ENCODE assay signal across 10 mouse cellular contexts in the genomic region with DNA sequence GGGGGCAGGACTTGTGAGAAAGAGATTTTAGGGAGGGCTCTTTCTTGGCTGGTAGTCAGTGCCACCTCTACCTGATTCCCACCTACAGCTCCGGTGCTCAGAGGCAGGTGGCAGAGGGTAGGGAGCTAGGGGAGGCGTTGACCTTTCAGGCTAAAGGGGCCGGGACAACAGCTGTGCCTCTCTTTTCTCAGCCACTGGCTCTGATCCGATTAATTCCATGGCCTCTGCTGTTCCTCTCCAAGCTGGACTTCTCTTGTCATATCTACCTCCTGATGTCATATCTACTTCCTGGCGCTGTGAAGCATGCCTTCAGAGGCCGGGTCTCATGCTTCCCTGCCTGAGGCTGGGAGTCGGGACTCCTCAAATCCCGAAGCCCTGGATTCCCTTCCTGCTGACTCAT. TPM values are rescaled to one million over a fixed set of nuclear protein-coding genes. Genes with fewer than 3 reads are reported as not detected.
DNase-seq lines count a peak whose midpoint lies in the region; ATAC-seq lines count a peak whose summit lies in the region.
"Had no signal": no experiment of that assay in that cellular context is flagged by ENCODE, and none has a peak within 500 bp of the region (broad histone marks: within the 10 kb centered on the region; RNA-seq: fewer than 3 reads in every experiment).

No protein-coding gene starts in this region.

- no peak for ATAC-seq in heart, embryonic 15.5 days (replicated peaks; ENCODE audit: insufficient number of reproducible peaks, insufficient read depth, low FRiP score, low read depth)
- ATAC-seq in embryonic facial prominence, embryonic 14.5 days (ENCODE audit: low read depth), result no peak
- no peak for ATAC-seq in midbrain, embryonic 13.5 days
- no peak for ATAC-seq in CD4-positive, CD25-positive, alpha-beta regulatory T cell, adult 4 months

- 38% methylated on average over 8 of the region's 8 CpGs for WGBS in heart, embryonic 15.5 days
- 38% methylated on average over 8 of the region's 8 CpGs for WGBS in embryonic facial prominence, embryonic 14.5 days
- 19% methylated on average over 8 of the region's 8 CpGs for WGBS in midbrain, embryonic 13.5 days

- H3K9ac ChIP-seq in heart, embryonic 15.5 days, result no peak overlapping the region
- H3K9ac ChIP-seq in embryonic facial prominence, embryonic 14.5 days (ENCODE audit: low read depth, low read length), result no peak overlapping the region
- no peak overlapping the region for H3K9ac ChIP-seq in midbrain, embryonic 13.5 days (replicated peaks)

- H3K27ac ChIP-seq in heart, embryonic 15.5 days, result no peak overlapping the region
- H3K27ac ChIP-seq in brown adipose tissue, adult 24 weeks (replicated peaks; ENCODE audit: low read depth, low read length), result peak overlapping the region; percentile 73
- no peak overlapping the region for H3K27ac ChIP-seq in embryonic facial prominence, embryonic 14.5 days (replicated peaks; ENCODE audit: low read depth, low read length)
- no peak overlapping the region for H3K27ac ChIP-seq in midbrain, embryonic 13.5 days

- H3K4me3 ChIP-seq in heart, embryonic 15.5 days, result no peak overlapping the region
- no peak overlapping the region for H3K4me3 ChIP-seq in brown adipose tissue, adult 24 weeks (ENCODE audit: insufficient read depth, low read depth, low read length)
- no peak overlapping the region for H3K4me3 ChIP-seq in embryonic facial prominence, embryonic 14.5 days (ENCODE audit: low read depth, low read length)
- no peak overlapping the region for H3K4me3 ChIP-seq in midbrain, embryonic 13.5 days (replicated peaks)
- H3K4me3 ChIP-seq: erythroblast, embryonic 14.5 days had no signal

- H3K4me2 ChIP-seq in heart, embryonic 15.5 days, result peak overlapping the region; percentile 86
- H3K4me2 ChIP-seq in embryonic facial prominence, embryonic 14.5 days (ENCODE audit: low read depth, low read length), result peak overlapping the region; percentile 93; the same call in 1 of the 2 replicates
- 0 out of 2 replicates have a peak overlapping the region, but pooled peaks have one; percentile 63 for H3K4me2 ChIP-seq in midbrain, embryonic 13.5 days (replicated peaks)

- H3K27me3 ChIP-seq in heart, embryonic 15.5 days, result peaks cover 18% of the 10 kb centered on the region
- peaks cover 23% of the 10 kb centered on the region for H3K27me3 ChIP-seq in embryonic facial prominence, embryonic 14.5 days (replicated peaks; ENCODE audit: control insufficient read depth, insufficient read depth, low read length)
- H3K27me3 ChIP-seq in midbrain, embryonic 13.5 days, result peaks cover 28% of the 10 kb centered on the region

- H3K4me1 ChIP-seq in heart, embryonic 15.5 days (replicated peaks), result peaks cover 45% of the 10 kb centered on the region
- peaks cover 9% of the 10 kb centered on the region for H3K4me1 ChIP-seq in brown adipose tissue, adult 24 weeks (ENCODE audit: control insufficient read depth, insufficient read depth, insufficient read length, low read length)
- H3K4me1 ChIP-seq in embryonic facial prominence, embryonic 14.5 days (ENCODE audit: control insufficient read depth, insufficient read depth, low read length), result peaks cover 12% of the 10 kb centered on the region
- H3K4me1 ChIP-seq in midbrain, embryonic 13.5 days (replicated peaks), result peaks cover 49% of the 10 kb centered on the region

- no peak for DNase-seq in heart, adult 9 months (ENCODE audit: low spot score in 2 of 2)
- no peak for DNase-seq in embryonic facial prominence, embryonic 14.5 days (ENCODE audit: low spot score)
- DNase-seq in right cerebral cortex, postnatal 14 days, result no peak
- DNase-seq: cerebellum, adult 9-10 months; right cerebral cortex, postnatal 25 days had no signal

- no peaks in the 10 kb centered on the region for H3K36me3 ChIP-seq in heart, embryonic 15.5 days
- no peaks in the 10 kb centered on the region for H3K36me3 ChIP-seq in embryonic facial prominence, embryonic 14.5 days (ENCODE audit: control insufficient read depth, insufficient read depth, low read length)
- no peaks in the 10 kb centered on the region for H3K36me3 ChIP-seq in midbrain, embryonic 13.5 days

- no peaks in the 10 kb centered on the region for H3K9me3 ChIP-seq in heart, embryonic 15.5 days (replicated peaks)
- H3K9me3 ChIP-seq in embryonic facial prominence, embryonic 14.5 days (ENCODE audit: control insufficient read depth, low read length), result no peaks in the 10 kb centered on the region
- no peaks in the 10 kb centered on the region for H3K9me3 ChIP-seq in midbrain, embryonic 13.5 days

RNA-seq across cellular contexts. Expression of gene Slc38a3, which starts 1.3 kb away (rescaled TPM):
- 2.5 and 3.6 TPM in 2 replicates for polyA plus RNA-seq in heart, embryonic 15.5 days (2015; fragmentation: Nextera tagmentation; extraction: Ambion mirVana)
- 0.83 and 3.3 TPM in 2 replicates for polyA plus RNA-seq in brown adipose tissue, adult 24 weeks (2012; ENCODE audit: insufficient read depth, insufficient read length, missing spikeins)
- polyA plus RNA-seq in embryonic facial prominence, embryonic 14.5 days (2014; fragmentation: Nextera tagmentation; extraction: Ambion mirVana), result 7.0 and 7.8 TPM in 2 replicates
- 18.7 and 22.0 TPM in 2 replicates for polyA plus RNA-seq in midbrain, embryonic 13.5 days (2015; fragmentation: Nextera tagmentation; extraction: Ambion mirVana)
- not detected for polyA plus RNA-seq in CD4-positive, CD25-positive, alpha-beta regulatory T cell, adult 4 months (2017; shearing (Covaris generic))

RNA-seq across cellular contexts. Expression of gene Gnat1, which starts 11.5 kb away (rescaled TPM):
- 0.53 and 0.98 TPM in 2 replicates for polyA plus RNA-seq in heart, embryonic 15.5 days (2015; fragmentation: Nextera tagmentation; extraction: Ambion mirVana)
- polyA plus RNA-seq in brown adipose tissue, adult 24 weeks (2012; ENCODE audit: insufficient read depth, insufficient read length, missing spikeins), result not detected in 2 replicates
- 0.79 and 1.5 TPM in 2 replicates for polyA plus RNA-seq in embryonic facial prominence, embryonic 14.5 days (2014; fragmentation: Nextera tagmentation; extraction: Ambion mirVana)
- polyA plus RNA-seq in midbrain, embryonic 13.5 days (2015; fragmentation: Nextera tagmentation; extraction: Ambion mirVana), result 2.4 and 2.7 TPM in 2 replicates
- 1 to 10 TPM in 1 of 2 experiments, not detected in 1; 1.6 TPM for polyA plus RNA-seq in CD4-positive, CD25-positive, alpha-beta regulatory T cell, adult 4 months (2017; shearing (Covaris generic))
- polyA plus RNA-seq: erythroblast, embryonic 14.5 days had no signal

RNA-seq across cellular contexts. Expression of gene Gnai2, which starts 32.8 kb away (rescaled TPM):
- 367 and 431 TPM in 2 replicates for polyA plus RNA-seq in heart, embryonic 15.5 days (2015; fragmentation: Nextera tagmentation; extraction: Ambion mirVana)
- 87.2 and 112 TPM in 2 replicates for polyA plus RNA-seq in brown adipose tissue, adult 24 weeks (2012; ENCODE audit: insufficient read depth, insufficient read length, missing spikeins)
- polyA plus RNA-seq in embryonic facial prominence, embryonic 14.5 days (2014; fragmentation: Nextera tagmentation; extraction: Ambion mirVana), result 380 and 416 TPM in 2 replicates
- polyA plus RNA-seq in midbrain, embryonic 13.5 days (2015; fragmentation: Nextera tagmentation; extraction: Ambion mirVana), result 399 and 416 TPM in 2 replicates
- 100 to 1,000 TPM; 120 to 139 TPM for polyA plus RNA-seq in CD4-positive, CD25-positive, alpha-beta regulatory T cell, adult 4 months (2017; shearing (Covaris generic))

RNA-seq across cellular contexts. Expression of gene Sema3f, which starts 42.3 kb away (rescaled TPM):
- polyA plus RNA-seq in heart, embryonic 15.5 days (2015; fragmentation: Nextera tagmentation; extraction: Ambion mirVana), result 4.1 and 7.1 TPM in 2 replicates
- 3.1 and 3.2 TPM in 2 replicates for polyA plus RNA-seq in brown adipose tissue, adult 24 weeks (2012; ENCODE audit: insufficient read depth, insufficient read length, missing spikeins)
- 32.8 and 36.9 TPM in 2 replicates for polyA plus RNA-seq in embryonic facial prominence, embryonic 14.5 days (2014; fragmentation: Nextera tagmentation; extraction: Ambion mirVana)
- 18.9 and 24.6 TPM in 2 replicates for polyA plus RNA-seq in midbrain, embryonic 13.5 days (2015; fragmentation: Nextera tagmentation; extraction: Ambion mirVana)
- polyA plus RNA-seq in CD4-positive, CD25-positive, alpha-beta regulatory T cell, adult 4 months (2017; shearing (Covaris generic)), result not detected
- polyA plus RNA-seq: erythroblast, embryonic 14.5 days had no signal

RNA-seq across cellular contexts. Expression of gene Sema3b, which starts 59.0 kb away (rescaled TPM):
- 9.7 and 10.7 TPM in 2 replicates for polyA plus RNA-seq in heart, embryonic 15.5 days (2015; fragmentation: Nextera tagmentation; extraction: Ambion mirVana)
- polyA plus RNA-seq in brown adipose tissue, adult 24 weeks (2012; ENCODE audit: insufficient read depth, insufficient read length, missing spikeins), result 3.3 and 3.8 TPM in 2 replicates
- 18.0 and 18.2 TPM in 2 replicates for polyA plus RNA-seq in embryonic facial prominence, embryonic 14.5 days (2014; fragmentation: Nextera tagmentation; extraction: Ambion mirVana)
- 2.3 and 2.7 TPM in 2 replicates for polyA plus RNA-seq in midbrain, embryonic 13.5 days (2015; fragmentation: Nextera tagmentation; extraction: Ambion mirVana)
- polyA plus RNA-seq in CD4-positive, CD25-positive, alpha-beta regulatory T cell, adult 4 months (2017; shearing (Covaris generic)), result not detected
- polyA plus RNA-seq: erythroblast, embryonic 14.5 days had no signal
